Comparison of ENCODE assay signal across 11 mouse cellular contexts in the genomic region with DNA sequence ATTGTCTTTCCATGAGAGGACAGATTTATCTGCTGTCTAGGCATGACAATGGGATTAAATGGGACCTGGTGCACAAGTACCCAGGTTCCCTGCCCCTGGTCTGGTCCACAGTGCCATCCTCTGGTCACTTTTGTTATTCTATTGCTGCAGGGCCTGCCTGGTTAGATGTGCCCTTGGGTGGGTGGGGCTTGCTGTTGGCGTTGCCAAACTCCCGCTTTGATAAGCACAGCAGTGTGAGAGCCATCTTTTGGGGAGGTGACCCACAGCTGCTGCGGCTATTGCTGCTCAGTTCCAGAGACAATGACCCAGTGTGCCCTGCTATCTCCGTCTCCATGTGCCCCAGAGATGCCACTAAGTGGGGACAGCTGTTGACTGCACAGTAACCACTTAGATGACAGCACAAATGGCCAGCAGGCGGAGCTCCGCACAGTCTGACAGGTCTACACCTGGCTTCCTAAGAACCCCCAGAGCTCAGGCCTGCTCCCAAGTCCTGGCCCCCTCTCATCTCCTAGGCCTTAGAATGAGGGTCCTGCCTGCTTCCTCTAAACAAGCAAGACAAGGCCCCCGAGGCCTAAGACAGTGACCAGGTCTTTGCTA. TPM values are rescaled to one million over a fixed set of nuclear protein-coding genes. Genes with fewer than 3 reads are reported as not detected.
DNase-seq lines count a peak whose midpoint lies in the region; ATAC-seq and TF ChIP-seq lines count a peak whose summit lies in the region.
"Had no signal": no experiment of that assay in that cellular context is flagged by ENCODE, and none has a peak within 500 bp of the region (broad histone marks: within the 10 kb centered on the region; RNA-seq: fewer than 3 reads in every experiment).

No protein-coding gene starts in this region.

- peaks cover 7% of the 10 kb centered on the region for H3K4me1 ChIP-seq in forebrain, embryonic 13.5 days
- peaks cover 6% of the 10 kb centered on the region; the same call in 1 of the 2 replicates for H3K4me1 ChIP-seq in forebrain, postnatal 0 days (ENCODE audit: insufficient read depth)
- no peaks in the 10 kb centered on the region for H3K4me1 ChIP-seq in liver, embryonic 16.5 days (ENCODE audit: control insufficient read depth, low read depth, low read length)

- H3K9ac ChIP-seq in forebrain, embryonic 13.5 days = no peak overlapping the region
- H3K9ac ChIP-seq in forebrain, postnatal 0 days = no peak overlapping the region
- no peak overlapping the region for H3K9ac ChIP-seq in liver, embryonic 16.5 days (ENCODE audit: low read depth, low read length)
- H3K9ac ChIP-seq: embryonic facial prominence, embryonic 13.5 days had no signal

- H3K27ac ChIP-seq in forebrain, embryonic 13.5 days = no peak overlapping the region
- H3K27ac ChIP-seq in forebrain, postnatal 0 days (ENCODE audit: low read depth, low read length) = no peak overlapping the region
- H3K27ac ChIP-seq in liver, embryonic 16.5 days (ENCODE audit: low read length) = no peak overlapping the region
- H3K27ac ChIP-seq: embryonic facial prominence, embryonic 13.5 days; macrophage had no signal

- no peak overlapping the region for H3K4me2 ChIP-seq in forebrain, embryonic 13.5 days
- H3K4me2 ChIP-seq in forebrain, postnatal 0 days (ENCODE audit: low read depth) = no peak overlapping the region
- H3K4me2 ChIP-seq in liver, embryonic 16.5 days (ENCODE audit: low read depth, low read length) = no peak overlapping the region
- H3K4me2 ChIP-seq: embryonic facial prominence, embryonic 13.5 days had no signal

- WGBS in forebrain, embryonic 13.5 days = 76% methylated on average over 7 of the region's 7 CpGs
- WGBS in forebrain, postnatal 0 days = 76% methylated on average over 7 of the region's 7 CpGs
- WGBS in liver, embryonic 16.5 days (ENCODE audit: insufficient replicate concordance) = 48% methylated on average over 7 of the region's 7 CpGs

- no peak for DNase-seq in forebrain, postnatal 0 days
- DNase-seq in ovary, postnatal 36 days (ENCODE audit: low spot score) = peak; percentile 51
- DNase-seq in ovary, postnatal 14 days (ENCODE audit: low spot score) = no peak
- peak; percentile 47 for DNase-seq in thymus, postnatal 25 days
- no peak for DNase-seq in cerebellum, adult 18-20 months
- no peak for DNase-seq in layer of hippocampus, postnatal 10 days (ENCODE audit: low spot score in 2 of 2)

- H3K27me3 ChIP-seq in forebrain, embryonic 13.5 days = no peaks in the 10 kb centered on the region
- no peaks in the 10 kb centered on the region for H3K27me3 ChIP-seq in forebrain, postnatal 0 days (ENCODE audit: insufficient read depth, low read length)
- peaks cover 3% of the 10 kb centered on the region for H3K27me3 ChIP-seq in liver, embryonic 16.5 days (ENCODE audit: control insufficient read depth, insufficient read depth, low read depth, low read length)
- H3K27me3 ChIP-seq: embryonic facial prominence, embryonic 13.5 days had no signal

- H3K4me3 ChIP-seq in forebrain, embryonic 13.5 days = no peak overlapping the region
- H3K4me3 ChIP-seq in forebrain, postnatal 0 days (ENCODE audit: low read depth, low read length) = no peak overlapping the region
- no peak overlapping the region for H3K4me3 ChIP-seq in liver, embryonic 16.5 days (ENCODE audit: low read depth, low read length)
- H3K4me3 ChIP-seq: embryonic facial prominence, embryonic 13.5 days had no signal

- H3K9me3 ChIP-seq in forebrain, embryonic 13.5 days (replicated peaks) = no peaks in the 10 kb centered on the region
- no peaks in the 10 kb centered on the region for H3K9me3 ChIP-seq in forebrain, postnatal 0 days (ENCODE audit: low read length)
- no peaks in the 10 kb centered on the region for H3K9me3 ChIP-seq in liver, embryonic 16.5 days (replicated peaks; ENCODE audit: control insufficient read depth, low read length)
- H3K9me3 ChIP-seq: embryonic facial prominence, embryonic 13.5 days had no signal

- TF ChIP-seq CTCF in forebrain, postnatal 0 days (IDR thresholded peaks at IDR 0.05; ENCODE audit: low read depth) = no peak; the same call in 1 of the 2 replicates

- no peaks in the 10 kb centered on the region for H3K36me3 ChIP-seq in forebrain, embryonic 13.5 days (ENCODE audit: poor library complexity, severe bottlenecking)
- H3K36me3 ChIP-seq in forebrain, postnatal 0 days (ENCODE audit: insufficient read depth) = no peaks in the 10 kb centered on the region
- no peaks in the 10 kb centered on the region for H3K36me3 ChIP-seq in liver, embryonic 16.5 days (ENCODE audit: control insufficient read depth, insufficient read depth)
- H3K36me3 ChIP-seq: embryonic facial prominence, embryonic 13.5 days had no signal

- 0 out of 2 replicates have a peak, but pooled peaks have one; percentile 38 for ATAC-seq in forebrain, embryonic 13.5 days
- ATAC-seq in forebrain, postnatal 0 days = no peak
- peak; percentile 30; the same call in 1 of the 2 replicates for ATAC-seq in liver, embryonic 16.5 days (ENCODE audit: low read depth)

RNA-seq across cellular contexts. Expression of a gene that starts 5.4 kb away (rescaled TPM):
- polyA plus RNA-seq in forebrain, embryonic 13.5 days (2015; fragmentation: Nextera tagmentation; extraction: Ambion mirVana) = 0.31 and 1.0 TPM in 2 replicates
- total RNA-seq in forebrain, postnatal 0 days (2014; rRNA removed) = not detected in 2 replicates
- polyA plus RNA-seq in forebrain, postnatal 0 days (2015; fragmentation: Nextera tagmentation; extraction: Ambion mirVana) = 0.10 and 0.30 TPM in 2 replicates
- 0.18 TPM in 1 of 2 replicates, not detected in the other for polyA plus RNA-seq in liver, embryonic 16.5 days (2015; fragmentation: Nextera tagmentation; extraction: Ambion mirVana)
- not detected for total RNA-seq in layer of hippocampus, postnatal 10 days (2021)
- polyA plus RNA-seq: C2C12, macrophage had no signal

RNA-seq across cellular contexts. Expression of a gene that starts 31.0 kb away (rescaled TPM):
- 20.6 and 21.7 TPM in 2 replicates for polyA plus RNA-seq in forebrain, embryonic 13.5 days (2015; fragmentation: Nextera tagmentation; extraction: Ambion mirVana)
- 34.2 and 36.7 TPM in 2 replicates for total RNA-seq in forebrain, postnatal 0 days (2014; rRNA removed)
- 23.4 and 25.7 TPM in 2 replicates for polyA plus RNA-seq in forebrain, postnatal 0 days (2015; fragmentation: Nextera tagmentation; extraction: Ambion mirVana)
- 7.6 and 7.8 TPM in 2 replicates for polyA plus RNA-seq in liver, embryonic 16.5 days (2015; fragmentation: Nextera tagmentation; extraction: Ambion mirVana)
- total RNA-seq in layer of hippocampus, postnatal 10 days (2021) = 10 to 100 TPM; 13.3 to 15.4 TPM

RNA-seq across cellular contexts. Expression of a gene that starts 31.2 kb away (rescaled TPM):
- polyA plus RNA-seq in forebrain, embryonic 13.5 days (2015; fragmentation: Nextera tagmentation; extraction: Ambion mirVana) = 48.2 and 51.9 TPM in 2 replicates
- total RNA-seq in forebrain, postnatal 0 days (2014; rRNA removed) = 37.6 and 38.7 TPM in 2 replicates
- 54.7 and 58.9 TPM in 2 replicates for polyA plus RNA-seq in forebrain, postnatal 0 days (2015; fragmentation: Nextera tagmentation; extraction: Ambion mirVana)
- polyA plus RNA-seq in liver, embryonic 16.5 days (2015; fragmentation: Nextera tagmentation; extraction: Ambion mirVana) = 38.9 and 39.2 TPM in 2 replicates
- total RNA-seq in layer of hippocampus, postnatal 10 days (2021) = 10 to 100 TPM; 22.6 to 24.9 TPM

RNA-seq across cellular contexts. Expression of a gene that starts 36.5 kb away (rescaled TPM):
- 89.8 and 98.0 TPM in 2 replicates for polyA plus RNA-seq in forebrain, embryonic 13.5 days (2015; fragmentation: Nextera tagmentation; extraction: Ambion mirVana)
- total RNA-seq in forebrain, postnatal 0 days (2014; rRNA removed) = 86.6 and 102 TPM in 2 replicates
- 75.4 and 81.0 TPM in 2 replicates for polyA plus RNA-seq in forebrain, postnatal 0 days (2015; fragmentation: Nextera tagmentation; extraction: Ambion mirVana)
- 16.7 and 18.4 TPM in 2 replicates for polyA plus RNA-seq in liver, embryonic 16.5 days (2015; fragmentation: Nextera tagmentation; extraction: Ambion mirVana)
- total RNA-seq in layer of hippocampus, postnatal 10 days (2021) = 10 to 100 TPM; 43.2 to 47.6 TPM

Comparison
In these comparisons a context has a peak if more than half of its experiments do, and no peak if none do; other contexts are left out.
1. DNase-seq: peak in ovary, postnatal 36 days (single experiment) and thymus, postnatal 25 days (single experiment); none in forebrain, postnatal 0 days (single experiment), ovary, postnatal 14 days (single experiment), cerebellum, adult 18-20 months (0 of 2) and layer of hippocampus, postnatal 10 days (0 of 2).